Mouse (Mus musculus) ovary, postnatal 10 days (tissue): Measurements from ENCODE around the gene Zmym5.
"Not testable (repeated sequence)": the region's sequence is repeated elsewhere in the genome, so short reads cannot be mapped to it uniquely, and the experiment has no call there.

Experiments used
- DNase-seq: peaks from one replicate; pipeline ENCODE4 v3.0.0; 2022; ENCODE audit warnings: low spot score

Gene Zmym5

DNA sequence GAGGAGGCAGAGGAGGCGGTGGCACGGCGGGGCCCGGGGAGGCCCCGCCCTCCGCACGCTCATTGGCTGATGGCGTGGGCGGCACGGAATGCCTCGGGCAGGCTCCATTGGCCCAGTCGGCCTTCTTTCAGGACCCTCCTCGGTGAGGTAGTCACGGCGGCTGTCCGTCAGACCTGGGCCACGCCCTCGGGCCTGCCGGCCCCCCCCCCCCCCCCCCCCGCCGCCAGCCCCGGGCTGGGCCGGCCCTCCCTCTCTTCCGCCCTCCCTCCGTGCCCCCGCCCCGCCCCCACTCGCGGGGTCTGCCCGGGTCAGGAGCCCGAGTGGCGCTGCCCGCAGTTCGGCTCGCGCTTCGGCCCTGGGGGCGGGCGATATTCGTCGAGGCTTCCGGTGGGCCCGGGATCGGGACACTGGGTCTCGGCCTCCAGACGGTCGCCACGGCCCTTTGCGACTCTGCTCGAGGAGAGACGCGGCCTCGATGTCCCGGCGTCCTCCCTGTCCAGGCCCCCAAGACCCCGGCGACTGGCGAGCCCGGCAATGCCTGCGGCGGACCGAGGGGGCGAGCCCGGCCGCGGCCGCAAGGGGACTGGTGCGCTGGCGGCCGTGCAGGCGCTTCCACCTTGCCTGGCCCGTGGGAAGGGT, at the start of gene Zmym5:
Gene Zmym5, minus strand, starts transcription at position 16 of the 639 bp plus-strand sequence.
- DNase-seq = peak; percentile 75

- DNase-seq = no peak
Measured at GRCm38 (mm10) chr14:56849681-56850080, 38.2 kb upstream of the Zmym5 start.

DNA sequence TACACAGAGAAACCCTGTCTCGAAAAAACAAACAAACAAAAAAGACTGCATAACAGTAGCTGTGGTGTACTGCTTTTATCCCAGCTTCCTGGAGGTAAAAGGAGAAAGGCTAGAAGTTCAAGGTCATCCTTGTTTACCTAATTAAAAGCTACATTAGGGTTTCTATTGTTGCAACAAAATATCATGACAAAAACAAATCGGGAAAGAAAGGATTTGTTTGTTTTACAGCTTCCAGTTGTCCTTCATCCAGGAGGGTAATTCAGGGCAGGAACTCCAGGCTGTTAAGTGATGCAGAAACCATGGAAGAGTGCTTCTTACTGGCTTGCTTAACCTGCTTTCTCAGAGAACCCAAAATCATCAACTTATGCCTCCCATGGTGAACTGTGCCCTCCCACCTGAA, 36.8 kb upstream of the Zmym5 start:
- DNase-seq = no peak

DNA sequence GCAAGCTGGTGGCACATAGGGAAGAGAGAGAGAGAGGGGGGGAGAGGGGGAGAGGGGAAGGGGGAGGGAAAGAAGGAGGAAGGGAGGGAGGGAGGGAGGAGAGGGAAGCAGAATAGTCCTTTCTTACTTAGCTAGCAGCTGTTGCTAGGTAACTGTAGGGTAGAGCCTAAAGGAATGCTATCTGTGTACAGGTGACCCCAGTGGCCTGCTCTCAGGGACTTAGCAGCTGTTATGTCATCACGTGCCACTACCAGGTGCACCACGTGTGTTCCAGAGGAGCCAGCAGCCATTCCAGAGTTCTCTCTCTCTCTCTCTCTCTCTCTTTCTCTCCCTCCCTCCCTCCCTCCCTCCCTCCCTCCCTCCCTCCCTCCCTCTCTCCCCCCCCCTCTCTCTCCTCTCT, 33.0 kb upstream of the Zmym5 start:
- no peak for DNase-seq

DNA sequence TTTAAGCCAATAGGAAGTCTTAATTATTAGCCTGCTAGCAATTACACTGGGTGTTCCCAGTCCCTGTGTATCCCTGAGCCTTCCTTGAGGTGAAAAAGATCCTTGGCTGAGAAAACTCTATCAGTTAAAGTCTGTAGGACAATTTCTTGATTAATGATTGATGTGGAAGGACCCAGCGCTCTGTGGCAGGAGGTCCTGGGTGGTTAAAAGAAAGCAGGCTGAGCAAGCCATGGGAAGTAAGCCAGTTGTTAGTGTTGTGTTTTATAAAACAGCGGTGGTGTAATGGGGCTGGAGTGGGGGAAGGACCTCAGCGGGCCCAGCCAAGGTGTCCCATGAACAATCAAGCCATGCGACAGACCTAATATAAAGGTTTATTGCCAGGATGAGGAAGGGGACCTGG, 32.5 kb upstream of the Zmym5 start:
- no peak for DNase-seq

GRCm38 (mm10) chr14:56834576-56834975, 23.1 kb upstream of the Zmym5 start:
- DNase-seq = not testable (repeated sequence)

DNA sequence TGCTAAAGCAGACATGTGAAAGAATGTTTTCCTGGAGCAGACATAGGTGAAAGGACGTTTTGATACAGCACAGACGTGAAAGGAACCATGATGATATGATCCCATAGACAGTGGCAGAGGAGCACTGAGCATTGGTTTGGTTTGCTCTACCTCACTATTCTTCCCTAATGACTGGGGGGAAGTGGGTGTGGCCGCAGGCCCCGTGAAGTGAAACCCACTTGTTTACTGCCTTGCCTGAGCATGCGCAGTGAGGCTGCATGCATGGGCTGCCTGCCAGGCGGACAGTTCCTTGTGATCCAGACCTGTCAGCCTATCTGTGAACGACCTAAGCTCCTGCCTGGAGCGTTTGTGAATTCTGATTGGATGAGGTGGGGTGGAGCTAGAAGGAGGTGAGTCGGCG, 21.7 kb upstream of the Zmym5 start:
- not testable (repeated sequence) for DNase-seq

- no peak for DNase-seq
Measured at GRCm38 (mm10) chr14:56832563-56833113, 21.1 kb upstream of the Zmym5 start.

DNA sequence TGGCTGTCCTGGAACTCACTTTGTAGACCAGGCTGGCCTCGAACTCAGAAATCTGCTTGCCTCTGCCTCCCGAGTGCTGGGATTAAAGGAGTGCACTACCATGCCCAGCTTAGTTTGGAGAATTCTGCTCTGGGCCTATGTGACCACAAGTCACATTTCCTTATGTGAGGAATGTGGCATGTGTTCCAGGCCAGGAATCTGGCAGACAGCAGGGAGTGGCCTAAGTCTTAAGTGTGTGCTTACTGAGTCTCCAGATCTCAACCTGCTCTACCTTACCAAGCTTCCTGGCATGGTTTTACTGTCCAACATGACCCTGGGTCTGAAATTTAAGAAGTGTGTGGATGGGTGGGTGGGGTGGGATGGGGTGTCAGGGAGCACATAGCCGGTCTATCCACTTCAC, 20.6 kb upstream of the Zmym5 start:
- DNase-seq = no peak

GRCm38 (mm10) chr14:56830491-56831045, 19.1 kb upstream of the Zmym5 start:
- DNase-seq = no peak

DNA sequence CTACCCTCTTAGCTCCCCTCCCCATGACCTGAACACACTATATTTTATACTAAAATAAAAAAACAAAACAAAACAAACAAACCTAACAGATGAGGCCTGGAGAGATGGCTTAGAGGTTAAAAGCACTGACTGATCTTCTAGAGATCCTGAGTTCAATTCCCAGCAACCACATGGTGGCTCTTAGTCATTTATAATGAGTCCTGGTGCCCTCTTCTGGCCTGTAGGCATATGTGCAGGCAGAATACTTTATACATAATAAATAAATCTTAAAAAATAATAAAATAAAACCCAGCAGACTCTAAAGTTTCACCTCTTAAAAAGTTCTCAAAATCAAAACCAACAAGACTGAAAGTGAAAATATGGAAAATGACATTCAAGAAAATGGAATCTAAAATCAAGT, 13.0 kb upstream of the Zmym5 start:
- DNase-seq = no peak

DNA sequence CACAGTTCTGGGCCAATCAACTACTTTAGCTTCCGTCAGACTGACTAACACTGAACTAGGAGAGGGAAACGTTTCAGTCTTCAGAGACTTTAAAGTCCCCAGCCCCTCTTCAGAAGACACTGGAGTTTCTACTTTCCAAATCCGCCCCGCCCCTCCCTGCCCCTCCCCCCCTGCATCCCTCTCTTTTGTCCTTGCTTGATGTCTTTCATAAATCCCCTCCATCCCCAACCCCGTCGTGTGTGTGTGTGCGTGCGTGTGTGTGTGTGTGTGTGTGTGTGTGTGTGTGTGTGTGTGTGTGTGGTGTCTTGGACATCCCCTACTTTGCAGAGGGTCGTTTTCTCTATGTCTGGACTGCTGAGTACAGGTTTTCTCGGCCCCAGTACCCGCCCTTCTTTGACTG, 6.1 kb upstream of the Zmym5 start:
- DNase-seq = no peak

GRCm38 (mm10) chr14:56817131-56817530, 5.6 kb upstream of the Zmym5 start:
- no peak for DNase-seq

GRCm38 (mm10) chr14:56816541-56816940, 5.0 kb upstream of the Zmym5 start:
- no peak for DNase-seq

- peak; percentile 66 for DNase-seq
Measured at GRCm38 (mm10) chr14:56812520-56813036, 1.1 kb upstream of the Zmym5 start.

GRCm38 (mm10) chr14:56810781-56811690, 480 bp downstream of the Zmym5 start:
- peak; percentile 39 for DNase-seq

GRCm38 (mm10) chr14:56793243-56793642, 18.3 kb downstream of the Zmym5 start:
- DNase-seq = no peak

DNA sequence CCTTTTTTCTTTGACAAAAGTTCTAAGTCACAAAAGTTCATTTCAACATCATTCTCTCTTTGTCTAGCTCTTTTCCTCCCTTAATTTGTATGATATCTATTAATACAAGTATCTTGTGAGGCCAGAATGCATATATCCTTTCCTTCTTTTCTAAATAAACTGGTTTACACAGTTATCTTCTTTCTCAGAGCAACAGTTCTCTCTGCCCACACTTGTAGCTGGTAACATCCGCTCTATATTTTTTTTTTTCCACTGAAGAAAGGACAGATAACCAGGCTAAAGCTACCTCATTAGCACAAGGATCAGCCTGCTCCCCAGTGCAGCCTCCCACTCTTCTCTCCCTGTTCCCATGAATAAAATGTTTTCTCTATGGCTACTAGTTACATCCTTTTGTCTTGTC, 26.9 kb downstream of the Zmym5 start:
- no peak for DNase-seq

- no peak for DNase-seq
Measured at GRCm38 (mm10) chr14:56778933-56779300, 32.6 kb downstream of the Zmym5 start.

DNA sequence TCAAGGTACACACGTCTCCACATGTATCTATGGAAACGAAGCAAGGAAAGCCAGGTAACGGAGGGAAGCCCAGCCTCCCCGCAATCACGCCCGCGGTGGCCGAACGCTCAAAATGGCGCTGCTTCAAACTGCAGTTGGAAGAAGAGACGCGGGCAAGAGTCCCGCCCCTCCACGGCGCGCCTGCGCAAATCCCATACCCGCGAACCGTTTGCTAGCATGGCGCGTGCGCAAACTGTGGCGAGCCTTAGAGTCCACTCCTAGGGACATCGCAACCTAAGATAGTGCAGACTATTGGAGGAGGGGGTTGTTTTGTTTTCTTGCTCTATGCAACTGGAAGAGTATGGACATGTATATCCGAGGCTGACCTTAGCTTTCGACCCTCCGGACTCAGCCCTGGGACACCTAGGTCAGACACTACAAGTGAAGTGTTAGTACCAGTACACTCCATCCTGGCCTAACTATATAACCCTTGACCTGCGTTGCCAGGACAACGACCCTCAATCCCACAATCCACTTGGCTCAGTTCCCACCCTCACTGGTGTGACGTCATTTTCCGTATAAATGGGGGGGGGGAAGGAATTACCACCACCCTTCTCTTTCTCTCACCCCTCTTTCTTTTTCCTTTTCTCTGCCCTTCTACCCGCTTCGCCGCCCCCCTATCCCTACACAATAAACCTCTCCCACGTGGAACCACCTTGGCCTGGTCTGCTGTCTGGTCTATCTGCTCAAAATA, 33.1 kb downstream of the Zmym5 start, which contains the start of gene Pspc1:
Gene Pspc1, minus strand, starts transcription at position 117 of the 733 bp plus-strand sequence.
- DNase-seq = peak; percentile 91

DNA sequence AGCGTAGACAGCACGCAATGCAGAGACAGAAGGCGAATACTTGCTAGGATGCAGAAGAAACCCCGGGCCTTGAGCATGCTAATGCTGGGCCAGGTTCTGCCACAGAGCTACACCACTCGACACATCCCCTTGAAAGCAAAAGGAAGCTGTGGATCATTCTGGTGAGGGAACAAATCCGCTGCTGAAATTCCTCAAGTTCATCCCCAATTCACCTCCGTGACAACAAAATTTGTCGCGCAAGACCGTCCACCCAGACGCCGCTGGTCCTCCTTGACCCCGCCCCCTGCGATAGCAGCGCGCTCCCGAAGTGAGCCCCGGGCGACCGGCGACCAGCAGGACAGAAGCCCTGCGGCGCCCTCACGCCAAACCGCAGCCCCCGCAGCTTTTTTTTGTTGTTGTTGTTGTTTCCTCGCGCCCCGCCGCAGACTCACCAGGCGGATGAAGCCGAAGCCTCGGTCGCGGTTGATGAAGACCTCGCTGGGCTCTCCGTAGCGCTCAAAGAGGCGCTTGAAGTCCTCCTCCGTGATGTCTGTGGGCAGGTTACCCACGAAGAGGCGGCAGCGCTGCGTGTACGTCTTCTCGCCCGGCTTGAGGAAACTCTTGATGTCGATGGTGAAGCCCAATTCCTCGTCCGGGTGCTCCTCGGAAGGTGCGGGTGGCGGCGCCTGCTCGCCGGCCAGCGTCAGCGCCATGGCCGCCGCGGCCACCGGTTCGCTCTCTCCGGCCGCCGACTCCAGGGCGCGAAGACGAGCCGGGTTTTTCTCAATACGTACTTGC, 34.0 kb downstream of the Zmym5 start:
- DNase-seq = peak; percentile 49
